Mouse (Mus musculus): Measurements from ENCODE around the gene Zfp414.
A peak's percentile ranks its signal among the peaks of the same experiment; 100 is the strongest.

The Zfp414 gene

GRCm38 (mm10) chr17:33649781-33650475, 21.0 kb downstream of the Zfp414 start:
- no peak for DNase-seq (ENCODE audit: low spot score)

- no peak for DNase-seq (ENCODE audit: low spot score)
These were observed 37.9 kb downstream of the Zfp414 start for GRCm38 (mm10) chr17:33666813-33667212.

- DNase-seq (ENCODE audit: low spot score) = no peak
These were observed 40.8 kb downstream of the Zfp414 start for GRCm38 (mm10) chr17:33669681-33670080.

- DNase-seq (ENCODE audit: low spot score) = no peak
These were observed 44.9 kb downstream of the Zfp414 start for GRCm38 (mm10) chr17:33673837-33674236.

GRCm38 (mm10) chr17:33675452-33675851, 46.6 kb downstream of the Zfp414 start:
- peak; percentile 54 for DNase-seq (ENCODE audit: low spot score)

GRCm38 (mm10) chr17:33676086-33676485, 47.2 kb downstream of the Zfp414 start:
- DNase-seq (ENCODE audit: low spot score) = no peak

- DNase-seq (ENCODE audit: low spot score) = no peak
These were observed 49.9 kb downstream of the Zfp414 start for GRCm38 (mm10) chr17:33678771-33679170.
